Mouse (Mus musculus): ENCODE results near the gene Churc1. TPM values are rescaled to one million over a fixed set of nuclear protein-coding genes. Genes with fewer than 3 reads are reported as not detected.
"Not testable (repeated sequence)": the region's sequence is repeated elsewhere in the genome, so short reads cannot be mapped to it uniquely, and the experiment has no call there.

Gene Churc1
- polyA plus RNA-seq, 1 experiment, result 5.6 TPM

DNA sequence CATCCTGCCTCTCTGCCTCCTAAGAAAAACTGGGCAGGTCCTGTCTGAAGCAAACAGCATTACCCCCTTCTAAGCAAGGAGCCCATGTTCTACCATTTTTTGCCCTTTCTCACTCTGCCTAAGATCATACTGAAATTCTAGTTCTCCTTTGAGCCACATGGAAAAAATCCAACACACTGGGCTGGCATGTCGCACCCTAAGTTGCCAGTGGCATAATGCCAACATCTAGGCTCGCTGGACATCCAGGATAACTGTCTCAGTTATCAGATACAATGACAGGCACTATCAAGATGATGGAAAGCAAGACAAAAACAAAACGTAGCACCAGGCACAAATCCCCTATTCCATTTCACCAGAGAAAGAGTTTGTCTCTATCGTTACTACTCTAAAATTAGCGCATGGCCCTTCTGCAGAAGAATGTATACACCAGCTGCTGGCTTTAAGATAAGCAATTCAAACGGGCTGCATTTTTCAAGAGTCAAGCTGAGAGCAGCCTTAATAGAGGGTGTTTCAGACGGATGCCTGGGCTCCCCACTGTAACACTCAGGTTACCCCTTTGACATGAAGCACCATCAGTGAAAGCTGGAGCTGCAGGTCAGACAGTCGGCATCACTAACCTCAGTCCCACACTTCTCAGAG is 25.2 kb downstream of the Churc1 start:
- TF ChIP-seq FLI1 (IDR thresholded peaks at IDR 0.05; ENCODE audit: low read length), result no peak
- no peak for TF ChIP-seq GATA1 (IDR thresholded peaks at IDR 0.05; ENCODE audit: borderline replicate concordance, low read length)
- Histone ChIP-seq H3K4me3 (replicated peaks) (no peak overlapping the region), H3K4me1 (peaks cover 30% of the 10 kb centered on the region), H3K9me3 (no peaks in the 10 kb centered on the region), H3K27me3 (replicated peaks) (peaks cover 22% of the 10 kb centered on the region), H3K36me3 (replicated peaks; ENCODE audit: low read length) (no peaks in the 10 kb centered on the region)

DNA sequence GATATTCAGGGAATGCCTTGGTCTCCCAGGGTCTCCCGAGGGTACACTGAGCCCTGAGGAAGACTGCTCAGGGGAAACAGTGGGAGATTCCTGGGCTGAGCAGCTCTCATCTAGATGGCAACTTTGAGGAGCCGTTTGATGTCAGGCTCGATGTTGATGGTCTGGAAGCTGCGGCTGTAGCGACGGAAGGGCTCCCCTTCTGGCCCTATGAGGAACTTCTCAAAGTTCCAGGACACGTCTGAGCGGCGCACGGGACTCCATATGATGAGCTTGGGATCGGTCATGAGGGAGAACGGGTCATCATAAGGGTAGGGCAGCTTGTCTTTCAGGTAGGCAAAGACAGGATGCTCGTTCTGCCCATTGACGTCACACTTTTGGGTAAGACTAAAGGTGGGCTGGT is 27.2 kb downstream of the Churc1 start:
- peaks cover 40% of the 10 kb centered on the region for H3K4me1 ChIP-seq
- H3K4me3 ChIP-seq (replicated peaks); H3K36me3 ChIP-seq (replicated peaks; ENCODE audit: low read length); H3K9me3 ChIP-seq: not testable (repeated sequence)
- peaks cover 37% of the 10 kb centered on the region for H3K27me3 ChIP-seq (replicated peaks)

DNA sequence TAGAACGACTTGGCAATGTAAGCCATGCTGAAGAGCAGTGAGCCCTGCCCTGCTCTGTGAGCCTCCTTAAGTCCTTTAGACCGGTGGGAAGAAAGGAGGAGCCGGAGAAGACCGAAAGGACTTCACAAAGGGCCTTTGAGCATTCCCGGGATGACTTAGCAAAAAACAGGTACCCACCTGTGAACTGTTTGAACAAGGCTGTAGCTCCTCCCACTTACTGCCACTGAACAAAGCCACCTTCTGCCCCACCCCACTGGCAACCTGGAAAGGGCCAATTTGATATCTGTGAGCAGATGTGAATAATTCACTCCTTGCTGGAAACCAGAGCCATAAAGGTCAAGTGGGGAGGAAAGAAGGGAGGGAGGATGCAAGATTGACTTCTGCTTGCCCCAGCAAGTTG is 30.0 kb downstream of the Churc1 start, which contains the start of gene Gpx2:
Gpx2 (minus strand) TSS at position 205 of the 400 bp plus-strand sequence.
- H3K36me3 ChIP-seq (replicated peaks; ENCODE audit: low read length), result no peaks in the 10 kb centered on the region
- H3K4me1 ChIP-seq, result peaks cover 45% of the 10 kb centered on the region
- H3K4me3 ChIP-seq (replicated peaks), result no peak within 1 kb of the TSS
- no peak for TF ChIP-seq GATA1 (IDR thresholded peaks at IDR 0.05; ENCODE audit: borderline replicate concordance, low read length)
- no peak for TF ChIP-seq FLI1 (IDR thresholded peaks at IDR 0.05; ENCODE audit: low read length)
- H3K9me3 ChIP-seq, result no peaks in the 10 kb centered on the region
- peaks cover 62% of the 10 kb centered on the region for H3K27me3 ChIP-seq (replicated peaks)

DNA sequence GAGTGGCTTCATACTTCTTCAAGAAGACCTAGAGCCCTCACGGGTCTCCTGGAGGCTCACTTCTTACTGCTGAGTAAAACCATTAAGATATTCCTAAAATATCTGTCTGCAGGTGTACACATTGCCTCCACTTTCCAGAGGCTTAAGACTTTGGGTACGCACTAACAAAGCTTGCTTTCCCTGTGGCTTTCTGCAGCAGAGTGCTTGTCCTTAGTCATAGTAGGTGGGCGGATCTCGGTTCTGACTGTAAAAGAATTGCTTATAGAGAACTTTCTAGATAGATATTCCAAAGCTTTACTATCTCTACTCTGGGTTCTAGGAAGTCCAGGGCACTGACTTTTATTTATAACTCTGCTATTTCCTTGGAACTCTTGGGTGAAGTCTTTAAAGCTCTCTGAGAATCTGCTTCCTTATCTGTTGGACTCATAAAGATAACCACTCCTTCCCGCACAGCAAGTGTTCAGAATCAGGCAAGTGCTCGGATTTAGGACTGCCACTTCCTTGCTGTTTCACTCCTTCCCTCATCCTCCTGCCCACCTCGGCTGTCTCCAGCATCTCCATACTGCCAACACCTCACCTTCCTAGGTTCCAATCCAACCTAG is 31.7 kb downstream of the Churc1 start:
- Histone ChIP-seq H3K4me1 (peaks cover 31% of the 10 kb centered on the region), H3K4me3 (replicated peaks) (no peak overlapping the region), H3K36me3 (replicated peaks; ENCODE audit: low read length) (no peaks in the 10 kb centered on the region), H3K9me3 (no peaks in the 10 kb centered on the region), H3K27me3 (replicated peaks) (peaks cover 70% of the 10 kb centered on the region)
- TF ChIP-seq FLI1 (IDR thresholded peaks at IDR 0.05; ENCODE audit: low read length) (no peak), GATA1 (IDR thresholded peaks at IDR 0.05; ENCODE audit: borderline replicate concordance, low read length) (no peak)

DNA sequence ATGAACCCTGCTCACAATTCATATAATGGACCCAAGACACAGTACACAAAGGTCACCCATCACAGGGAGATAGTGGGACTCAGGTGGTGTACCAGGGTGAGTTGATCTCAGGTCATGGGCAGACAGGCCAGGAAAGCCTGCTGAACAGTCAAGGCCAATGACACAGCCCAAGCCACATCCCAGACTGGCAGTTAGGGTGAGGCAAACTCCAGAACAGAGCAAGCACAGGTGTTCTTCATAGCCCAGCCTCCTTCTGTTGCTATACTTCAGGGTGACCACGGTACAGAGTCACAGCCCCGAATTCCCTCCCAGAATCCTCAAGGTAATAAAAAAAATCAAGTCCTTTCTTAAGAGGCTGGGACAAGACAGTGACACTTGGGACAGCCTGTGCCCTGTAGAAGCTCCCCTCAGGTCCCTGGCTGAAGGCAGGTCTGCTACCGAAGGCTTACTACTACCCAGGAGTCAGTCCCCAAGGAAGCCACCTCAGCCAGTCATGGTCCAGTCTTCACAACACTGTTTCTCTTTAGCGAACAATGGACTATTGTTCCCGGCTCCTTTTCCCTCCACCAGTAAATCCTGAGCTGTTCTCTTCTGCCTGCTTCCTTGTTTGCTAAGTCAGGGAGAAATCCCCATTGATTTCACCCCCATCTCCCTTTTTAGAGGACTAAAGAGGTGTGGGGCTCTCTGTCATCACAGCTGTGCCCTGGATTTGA is 32.8 kb downstream of the Churc1 start:
- H3K4me3 ChIP-seq (replicated peaks), result no peak overlapping the region
- TF ChIP-seq FLI1 (IDR thresholded peaks at IDR 0.05; ENCODE audit: low read length) (no peak), GATA1 (IDR thresholded peaks at IDR 0.05; ENCODE audit: borderline replicate concordance, low read length) (no peak)
- no peaks in the 10 kb centered on the region for H3K9me3 ChIP-seq
- H3K27me3 ChIP-seq (replicated peaks), result peaks cover 77% of the 10 kb centered on the region
- H3K4me1 ChIP-seq, result peaks cover 30% of the 10 kb centered on the region
- no peaks in the 10 kb centered on the region for H3K36me3 ChIP-seq (replicated peaks; ENCODE audit: low read length)

DNA sequence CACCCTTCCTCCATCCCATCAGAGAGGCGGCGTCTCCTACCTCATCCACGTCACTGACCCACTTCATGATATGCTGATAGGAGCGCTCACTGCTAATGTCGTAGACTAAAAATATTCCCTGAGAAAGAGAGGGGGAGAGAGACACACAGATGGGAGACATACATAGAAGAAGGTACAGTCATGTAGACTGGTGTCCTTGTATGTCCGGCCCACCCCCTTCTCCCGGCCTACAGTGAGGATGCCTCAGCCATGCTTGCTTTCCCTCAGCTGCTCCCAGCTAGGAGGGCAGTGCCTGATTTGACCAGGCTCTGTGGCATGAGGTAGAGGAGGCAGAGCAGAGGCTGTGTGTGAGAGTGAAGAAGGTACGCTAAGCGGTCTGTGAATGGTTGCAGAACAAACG is 37.7 kb downstream of the Churc1 start:
- H3K27me3 ChIP-seq (replicated peaks), result peaks cover 83% of the 10 kb centered on the region
- peaks cover 9% of the 10 kb centered on the region; the same call in 1 of the 2 replicates for H3K4me1 ChIP-seq
- H3K36me3 ChIP-seq (replicated peaks; ENCODE audit: low read length), result no peaks in the 10 kb centered on the region
- no peaks in the 10 kb centered on the region for H3K9me3 ChIP-seq
- TF ChIP-seq FLI1 (IDR thresholded peaks at IDR 0.05; ENCODE audit: low read length), result no peak
- TF ChIP-seq GATA1 (IDR thresholded peaks at IDR 0.05; ENCODE audit: borderline replicate concordance, low read length), result no peak
- H3K4me3 ChIP-seq (replicated peaks), result no peak overlapping the region

DNA sequence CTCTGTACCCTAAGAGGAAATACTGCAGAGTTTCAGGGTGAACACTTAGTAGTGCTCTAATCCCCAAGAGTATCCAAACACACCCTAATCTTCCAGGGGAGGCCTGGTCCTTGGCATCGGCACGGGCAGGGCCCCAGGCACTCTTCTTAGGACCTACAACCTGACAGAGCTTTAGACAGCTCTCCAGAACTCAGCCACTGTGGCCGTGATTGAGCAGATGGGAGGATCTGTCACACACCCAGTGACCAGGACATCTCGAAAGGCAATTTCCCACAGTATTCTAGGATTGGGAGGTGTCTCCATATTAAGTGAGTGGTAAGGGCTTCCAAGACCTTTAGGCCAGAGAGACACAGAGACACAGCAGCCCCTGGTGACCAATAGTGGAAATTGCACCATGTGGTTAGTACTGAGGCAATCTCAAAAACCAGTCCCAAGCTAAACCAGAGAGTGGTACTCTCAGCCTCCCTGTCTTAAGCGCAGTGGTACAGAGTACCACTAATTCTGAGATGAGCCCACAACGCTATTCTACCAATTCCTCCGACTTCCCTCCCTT is 38.4 kb downstream of the Churc1 start:
- peaks cover 76% of the 10 kb centered on the region for H3K27me3 ChIP-seq (replicated peaks)
- no peaks in the 10 kb centered on the region for H3K9me3 ChIP-seq
- H3K36me3 ChIP-seq (replicated peaks; ENCODE audit: low read length), result no peaks in the 10 kb centered on the region
- peaks cover 9% of the 10 kb centered on the region; the same call in 1 of the 2 replicates for H3K4me1 ChIP-seq
- no peak overlapping the region for H3K4me3 ChIP-seq (replicated peaks)
- no peak for TF ChIP-seq FLI1 (IDR thresholded peaks at IDR 0.05; ENCODE audit: low read length)
- TF ChIP-seq GATA1 (IDR thresholded peaks at IDR 0.05; ENCODE audit: borderline replicate concordance, low read length), result no peak

DNA sequence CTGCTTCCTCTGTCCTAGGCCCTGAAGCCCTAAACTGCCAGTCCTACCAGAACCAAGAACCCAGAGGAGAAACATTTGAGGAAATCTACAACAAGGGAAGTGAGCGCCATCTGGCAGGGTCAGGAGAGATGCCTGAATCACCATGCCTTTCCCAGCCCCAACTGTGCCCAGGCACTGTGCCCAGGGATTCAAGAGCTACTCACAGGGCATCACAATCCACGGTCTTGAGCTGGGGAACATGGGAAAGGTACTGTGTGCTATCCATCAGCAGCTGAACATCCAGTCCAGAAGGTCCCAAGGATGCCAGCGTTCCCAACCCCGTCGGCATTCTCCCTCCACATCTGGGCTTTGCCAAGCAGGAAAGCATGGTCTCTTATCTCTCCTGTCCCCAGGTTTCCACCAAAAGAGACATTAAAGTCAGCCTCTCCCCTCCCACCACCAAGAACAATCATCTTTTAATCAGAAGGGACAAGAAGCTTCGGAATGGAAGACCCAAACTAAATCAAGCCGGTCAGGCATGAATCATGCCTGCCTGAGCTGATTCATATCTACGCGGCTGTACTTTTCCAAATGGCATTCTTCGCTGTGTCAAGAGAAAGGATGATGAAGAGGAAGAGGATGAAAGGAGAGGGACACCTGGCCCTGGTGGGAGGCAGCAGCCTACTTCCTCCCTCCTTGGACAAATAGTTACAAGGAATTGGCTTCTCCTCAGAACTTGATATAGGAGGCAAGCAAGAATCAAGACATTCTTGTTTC is 39.9 kb downstream of the Churc1 start:
- Histone ChIP-seq H3K4me1 (no peaks in the 10 kb centered on the region; the same call in 1 of the 2 replicates), H3K36me3 (replicated peaks; ENCODE audit: low read length) (no peaks in the 10 kb centered on the region), H3K4me3 (replicated peaks) (no peak overlapping the region), H3K27me3 (replicated peaks) (peaks cover 65% of the 10 kb centered on the region), H3K9me3 (no peaks in the 10 kb centered on the region)
- TF ChIP-seq FLI1 (IDR thresholded peaks at IDR 0.05; ENCODE audit: low read length) (no peak), GATA1 (IDR thresholded peaks at IDR 0.05; ENCODE audit: borderline replicate concordance, low read length) (no peak)

DNA sequence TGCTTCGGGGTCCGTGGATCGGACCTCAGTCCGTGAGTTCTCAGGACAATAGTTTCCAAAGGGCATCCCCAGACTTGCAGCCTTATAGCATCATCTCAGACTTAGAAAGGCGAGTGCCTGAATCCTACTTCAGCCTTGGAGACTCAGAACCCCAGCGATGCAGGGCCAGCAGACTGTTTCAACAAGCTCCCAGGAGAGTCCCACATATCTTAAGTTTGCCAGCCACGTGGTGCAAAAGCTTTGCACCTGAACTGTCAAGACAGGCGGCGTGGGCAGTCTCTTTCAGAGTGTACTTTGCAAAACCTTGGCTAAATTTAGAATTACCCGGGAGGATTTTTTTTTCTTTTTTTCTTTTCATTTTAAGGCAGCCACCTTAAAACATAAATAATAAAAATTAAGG is 42.5 kb downstream of the Churc1 start:
- Histone ChIP-seq H3K4me3 (replicated peaks) (no peak overlapping the region), H3K4me1 (no peaks in the 10 kb centered on the region), H3K27me3 (replicated peaks) (peaks cover 60% of the 10 kb centered on the region), H3K36me3 (replicated peaks; ENCODE audit: low read length) (no peaks in the 10 kb centered on the region), H3K9me3 (no peaks in the 10 kb centered on the region)
- TF ChIP-seq FLI1 (IDR thresholded peaks at IDR 0.05; ENCODE audit: low read length) (no peak), GATA1 (IDR thresholded peaks at IDR 0.05; ENCODE audit: borderline replicate concordance, low read length) (no peak)

Data from megakaryocyte, embryonic 14.5 days (primary cell).